Mouse (Mus musculus): ENCODE measurements around the gene Pttg1. TPM values are rescaled to one million over a fixed set of nuclear protein-coding genes. Genes with fewer than 3 reads are reported as not detected.

Pttg1 gene
- polyA plus RNA-seq, 1 experiment from 2014 or later, result 71.3 TPM

DNA sequence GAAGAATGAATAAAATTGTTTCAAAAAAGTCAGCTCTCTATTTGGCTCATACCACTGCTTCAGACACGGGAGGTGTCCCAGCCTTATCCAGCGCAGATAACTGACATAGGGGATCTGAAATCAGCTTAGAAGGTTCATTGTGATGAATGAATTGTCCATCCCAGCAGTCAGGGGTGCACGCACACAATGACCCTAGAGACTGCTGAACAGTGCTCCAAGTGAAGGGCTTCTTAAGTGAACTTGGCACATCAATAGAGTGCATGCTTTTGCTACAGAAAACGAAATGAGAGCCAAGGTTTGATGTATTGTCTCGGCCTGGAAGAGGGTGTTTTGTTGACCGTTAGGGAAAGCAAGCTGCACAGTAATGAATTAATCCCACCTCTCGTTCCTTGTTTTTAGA, 29.4 kb downstream of the Pttg1 start:
- 77% methylated on average over 7 of the region's 7 CpGs for WGBS
- H3K27ac ChIP-seq (replicated peaks; ENCODE audit: low read depth, low read length), result no peak overlapping the region

GRCm38 (mm10) chr11:43396246-43396645, 29.8 kb downstream of the Pttg1 start:
- H3K4me2 ChIP-seq (ENCODE audit: low read depth, low read length), result no peak overlapping the region
- no peak for ATAC-seq (ENCODE audit: low read depth)
- no peaks in the 10 kb centered on the region for H3K4me1 ChIP-seq (ENCODE audit: control insufficient read depth, insufficient read depth, low read length)
- WGBS, result 95% methylated on average over 4 of the region's 4 CpGs
- H3K9me3 ChIP-seq (ENCODE audit: control insufficient read depth, low read length), result no peaks in the 10 kb centered on the region
- H3K36me3 ChIP-seq (ENCODE audit: control insufficient read depth, insufficient read depth, low read length), result no peaks in the 10 kb centered on the region
- no peaks in the 10 kb centered on the region for H3K27me3 ChIP-seq (replicated peaks; ENCODE audit: control insufficient read depth, insufficient read depth, low read length)
- DNase-seq (ENCODE audit: low spot score), result no peak
- H3K4me3 ChIP-seq (ENCODE audit: low read depth, low read length), result no peak overlapping the region
- no peak overlapping the region for H3K27ac ChIP-seq (replicated peaks; ENCODE audit: low read depth, low read length)
- no peak overlapping the region for H3K9ac ChIP-seq (ENCODE audit: low read depth, low read length)

More for the DNA sequence above, 29.4 kb downstream of the Pttg1 start:
- Histone ChIP-seq H3K9ac (ENCODE audit: low read depth, low read length) (no peak overlapping the region), H3K36me3 (ENCODE audit: control insufficient read depth, insufficient read depth, low read length) (no peaks in the 10 kb centered on the region), H3K4me2 (ENCODE audit: low read depth, low read length) (no peak overlapping the region), H3K4me1 (ENCODE audit: control insufficient read depth, insufficient read depth, low read length) (no peaks in the 10 kb centered on the region), H3K27me3 (replicated peaks; ENCODE audit: control insufficient read depth, insufficient read depth, low read length) (no peaks in the 10 kb centered on the region), H3K4me3 (ENCODE audit: low read depth, low read length) (no peak overlapping the region), H3K9me3 (ENCODE audit: control insufficient read depth, low read length) (no peaks in the 10 kb centered on the region)
- ATAC-seq (ENCODE audit: low read depth), result no peak
- DNase-seq (ENCODE audit: low spot score), result no peak

DNA sequence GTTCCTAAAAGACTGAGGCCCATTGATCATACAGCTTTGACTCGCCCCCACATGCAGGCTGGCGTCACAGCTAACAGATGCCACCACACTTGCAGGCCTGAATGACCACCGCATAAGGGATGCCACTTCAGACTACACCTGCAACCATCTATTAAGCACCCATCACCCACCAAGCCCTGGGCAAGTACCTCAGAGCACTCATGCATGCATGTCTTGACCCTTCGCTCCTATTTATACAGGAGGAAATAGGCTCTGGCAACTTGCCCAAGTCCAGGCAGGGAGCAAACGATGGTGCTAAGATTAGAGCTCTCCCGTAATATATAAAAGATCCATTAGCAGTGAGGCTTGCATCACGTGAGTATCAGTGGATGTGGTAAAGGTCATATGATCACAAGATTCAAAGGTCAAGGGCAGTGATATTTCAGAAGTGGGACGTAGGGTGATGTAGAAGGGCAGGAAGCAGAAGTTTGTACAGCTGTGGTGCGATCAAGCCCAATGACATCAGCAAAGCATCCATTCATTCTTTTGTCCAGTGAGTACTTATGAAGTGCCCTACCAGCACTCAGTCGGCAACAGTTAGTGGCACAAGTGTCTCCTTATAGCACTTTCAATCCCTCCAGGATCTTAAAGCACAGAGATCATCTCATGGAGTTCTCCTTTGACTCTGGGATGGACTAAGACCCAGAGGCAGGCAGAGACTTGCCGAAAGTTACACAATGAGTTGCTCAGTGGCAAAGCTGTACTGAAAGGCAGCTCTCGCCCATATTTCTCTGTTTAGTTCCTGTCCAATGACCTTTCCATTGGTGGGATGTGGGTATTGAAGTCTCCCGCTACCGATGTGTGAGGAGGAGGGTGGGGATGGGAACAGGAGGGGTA, 30.7 kb downstream of the Pttg1 start:
- H3K27me3 ChIP-seq (replicated peaks; ENCODE audit: control insufficient read depth, insufficient read depth, low read length), result no peaks in the 10 kb centered on the region
- H3K4me1 ChIP-seq (ENCODE audit: control insufficient read depth, insufficient read depth, low read length), result no peaks in the 10 kb centered on the region
- H3K4me2 ChIP-seq (ENCODE audit: low read depth, low read length), result no peak overlapping the region
- WGBS, result 80% methylated on average over 14 of the region's 14 CpGs
- no peaks in the 10 kb centered on the region for H3K9me3 ChIP-seq (ENCODE audit: control insufficient read depth, low read length)
- no peak for DNase-seq (ENCODE audit: low spot score)
- no peaks in the 10 kb centered on the region for H3K36me3 ChIP-seq (ENCODE audit: control insufficient read depth, insufficient read depth, low read length)
- no peak for ATAC-seq (ENCODE audit: low read depth)
- H3K4me3 ChIP-seq (ENCODE audit: low read depth, low read length), result no peak overlapping the region
- H3K27ac ChIP-seq (replicated peaks; ENCODE audit: low read depth, low read length), result no peak overlapping the region
- no peak overlapping the region for H3K9ac ChIP-seq (ENCODE audit: low read depth, low read length)

- Histone ChIP-seq H3K4me3 (ENCODE audit: low read depth, low read length) (no peak overlapping the region), H3K27ac (replicated peaks; ENCODE audit: low read depth, low read length) (no peak overlapping the region), H3K9me3 (ENCODE audit: control insufficient read depth, low read length) (no peaks in the 10 kb centered on the region), H3K4me2 (ENCODE audit: low read depth, low read length) (no peak overlapping the region), H3K36me3 (ENCODE audit: control insufficient read depth, insufficient read depth, low read length) (no peaks in the 10 kb centered on the region), H3K4me1 (ENCODE audit: control insufficient read depth, insufficient read depth, low read length) (no peaks in the 10 kb centered on the region), H3K27me3 (replicated peaks; ENCODE audit: control insufficient read depth, insufficient read depth, low read length) (no peaks in the 10 kb centered on the region), H3K9ac (ENCODE audit: low read depth, low read length) (no peak overlapping the region)
- DNase-seq (ENCODE audit: low spot score) (no peak), ATAC-seq (ENCODE audit: low read depth) (no peak)
- 82% methylated on average over 4 of the region's 4 CpGs for WGBS
Measured at GRCm38 (mm10) chr11:43393325-43393724, 32.7 kb downstream of the Pttg1 start.

- Histone ChIP-seq H3K27me3 (replicated peaks; ENCODE audit: control insufficient read depth, insufficient read depth, low read length) (no peaks in the 10 kb centered on the region), H3K4me3 (ENCODE audit: low read depth, low read length) (no peak overlapping the region), H3K36me3 (ENCODE audit: control insufficient read depth, insufficient read depth, low read length) (no peaks in the 10 kb centered on the region), H3K27ac (replicated peaks; ENCODE audit: low read depth, low read length) (no peak overlapping the region), H3K9me3 (ENCODE audit: control insufficient read depth, low read length) (no peaks in the 10 kb centered on the region), H3K4me1 (ENCODE audit: control insufficient read depth, insufficient read depth, low read length) (no peaks in the 10 kb centered on the region), H3K9ac (ENCODE audit: low read depth, low read length) (no peak overlapping the region), H3K4me2 (ENCODE audit: low read depth, low read length) (no peak overlapping the region)
- 38% methylated on average over 2 of the region's 2 CpGs for WGBS
- ATAC-seq (ENCODE audit: low read depth), result no peak
- no peak for DNase-seq (ENCODE audit: low spot score)
Measured at GRCm38 (mm10) chr11:43392757-43393156, 33.3 kb downstream of the Pttg1 start.

DNA sequence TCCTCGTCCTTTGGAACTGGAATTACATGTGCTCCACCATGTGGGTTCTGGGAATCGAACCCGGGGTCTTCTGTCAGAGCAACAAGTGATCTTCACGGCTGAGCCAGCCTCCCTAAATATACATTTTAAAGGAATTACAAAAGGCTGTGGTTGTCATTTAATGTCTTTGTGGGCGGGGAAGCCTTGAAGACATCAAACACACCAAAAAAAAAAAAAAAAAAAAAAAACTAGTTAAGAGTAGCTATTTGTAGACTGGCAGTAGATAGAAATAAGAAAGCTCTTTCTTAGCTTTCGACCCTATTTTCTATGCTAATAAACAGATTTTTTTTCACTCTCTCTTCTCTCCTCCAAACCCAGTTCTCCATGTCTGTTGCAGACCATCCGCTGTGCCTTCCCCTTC, 36.9 kb downstream of the Pttg1 start:
- Histone ChIP-seq H3K9me3 (ENCODE audit: control insufficient read depth, low read length) (no peaks in the 10 kb centered on the region), H3K4me1 (ENCODE audit: control insufficient read depth, insufficient read depth, low read length) (no peaks in the 10 kb centered on the region; the same call in 1 of the 2 replicates), H3K27me3 (replicated peaks; ENCODE audit: control insufficient read depth, insufficient read depth, low read length) (peaks cover 6% of the 10 kb centered on the region; the same call in 1 of the 2 replicates), H3K27ac (replicated peaks; ENCODE audit: low read depth, low read length) (no peak overlapping the region), H3K4me3 (ENCODE audit: low read depth, low read length) (no peak overlapping the region), H3K4me2 (ENCODE audit: low read depth, low read length) (no peak overlapping the region), H3K9ac (ENCODE audit: low read depth, low read length) (no peak overlapping the region), H3K36me3 (ENCODE audit: control insufficient read depth, insufficient read depth, low read length) (no peaks in the 10 kb centered on the region)
- DNase-seq (ENCODE audit: low spot score) (no peak), ATAC-seq (ENCODE audit: low read depth) (no peak)
- 86% methylated on average over 7 of the region's 7 CpGs for WGBS

- no peaks in the 10 kb centered on the region; the same call in 1 of the 2 replicates for H3K4me1 ChIP-seq (ENCODE audit: control insufficient read depth, insufficient read depth, low read length)
- ATAC-seq (ENCODE audit: low read depth), result no peak
- DNase-seq (ENCODE audit: low spot score), result no peak
- H3K4me2 ChIP-seq (ENCODE audit: low read depth, low read length), result no peak overlapping the region
- peaks cover 6% of the 10 kb centered on the region; the same call in 1 of the 2 replicates for H3K27me3 ChIP-seq (replicated peaks; ENCODE audit: control insufficient read depth, insufficient read depth, low read length)
- H3K9ac ChIP-seq (ENCODE audit: low read depth, low read length), result no peak overlapping the region
- WGBS, result 86% methylated on average over 21 of the region's 21 CpGs
- no peaks in the 10 kb centered on the region for H3K9me3 ChIP-seq (ENCODE audit: control insufficient read depth, low read length)
- H3K27ac ChIP-seq (replicated peaks; ENCODE audit: low read depth, low read length), result no peak overlapping the region
- H3K4me3 ChIP-seq (ENCODE audit: low read depth, low read length), result no peak overlapping the region
- H3K36me3 ChIP-seq (ENCODE audit: control insufficient read depth, insufficient read depth, low read length), result no peaks in the 10 kb centered on the region
Measured at GRCm38 (mm10) chr11:43388122-43389097, 37.6 kb downstream of the Pttg1 start.

GRCm38 (mm10) chr11:43387004-43387880, 38.8 kb downstream of the Pttg1 start:
- DNase-seq (ENCODE audit: low spot score), result no peak

More at GRCm38 (mm10) chr11:43387004-43387880, 38.8 kb downstream of the Pttg1 start:
- Histone ChIP-seq H3K9ac (ENCODE audit: low read depth, low read length) (no peak overlapping the region), H3K4me2 (ENCODE audit: low read depth, low read length) (no peak overlapping the region), H3K9me3 (ENCODE audit: control insufficient read depth, low read length) (no peaks in the 10 kb centered on the region), H3K4me1 (ENCODE audit: control insufficient read depth, insufficient read depth, low read length) (no peaks in the 10 kb centered on the region; the same call in 1 of the 2 replicates), H3K27me3 (replicated peaks; ENCODE audit: control insufficient read depth, insufficient read depth, low read length) (peaks cover 6% of the 10 kb centered on the region; the same call in 1 of the 2 replicates), H3K36me3 (ENCODE audit: control insufficient read depth, insufficient read depth, low read length) (no peaks in the 10 kb centered on the region), H3K27ac (replicated peaks; ENCODE audit: low read depth, low read length) (no peak overlapping the region), H3K4me3 (ENCODE audit: low read depth, low read length) (no peak overlapping the region)
- 88% methylated on average over 14 of the region's 14 CpGs for WGBS
- no peak for ATAC-seq (ENCODE audit: low read depth)
